Comparison of ENCODE assay signal across 8 mouse cellular contexts in genomic region chr1:180328794-180329665, GRCm38 (mm10). TPM values are rescaled to one million over a fixed set of nuclear protein-coding genes. Genes with fewer than 3 reads are reported as not detected.
DNase-seq lines count a peak whose midpoint lies in the region; ATAC-seq lines count a peak whose summit lies in the region.

No protein-coding gene starts in this region.

- no peaks in the 10 kb centered on the region for H3K36me3 ChIP-seq in neural tube, embryonic 12.5 days
- H3K36me3 ChIP-seq in embryonic facial prominence, embryonic 14.5 days (ENCODE audit: control insufficient read depth, insufficient read depth, low read length) = peaks cover 16% of the 10 kb centered on the region; the same call in 1 of the 2 replicates
- 0 out of 2 replicates have a peak, but pooled peaks cover 5% of the 10 kb centered on the region for H3K36me3 ChIP-seq in intestine, embryonic 16.5 days (ENCODE audit: control insufficient read depth, insufficient read depth, low read length)

- H3K27ac ChIP-seq in neural tube, embryonic 12.5 days = no peak overlapping the region
- peak overlapping the region; percentile 97 for H3K27ac ChIP-seq in embryonic facial prominence, embryonic 14.5 days (replicated peaks; ENCODE audit: low read depth, low read length)
- peak overlapping the region; percentile 40 for H3K27ac ChIP-seq in intestine, embryonic 16.5 days (ENCODE audit: low read length)

- 21% methylated on average over 12 of the region's 12 CpGs for WGBS in neural tube, embryonic 12.5 days
- WGBS in embryonic facial prominence, embryonic 14.5 days = 14% methylated on average over 12 of the region's 12 CpGs
- whole genome bisulfite sequencing in intestine, embryonic 16.5 days = 26% methylated on average over 12 of the region's 12 CpGs

- no peak overlapping the region for H3K4me3 ChIP-seq in neural tube, embryonic 12.5 days
- peak overlapping the region; percentile 78; the same call in 1 of the 2 replicates for H3K4me3 ChIP-seq in embryonic facial prominence, embryonic 14.5 days (ENCODE audit: low read depth, low read length)
- no peak overlapping the region for H3K4me3 ChIP-seq in intestine, embryonic 16.5 days (ENCODE audit: low read length)

- no peak for ATAC-seq in neural tube, embryonic 12.5 days (ENCODE audit: low FRiP score, low read depth)
- peak; percentile 31; the same call in 1 of the 2 replicates for ATAC-seq in embryonic facial prominence, embryonic 14.5 days (ENCODE audit: low read depth)
- ATAC-seq in intestine, embryonic 16.5 days = no peak
- peak; percentile 51 for ATAC-seq in megakaryocyte progenitor cell, adult 5-6 weeks (replicated peaks; ENCODE audit: poor library complexity)

- no peak overlapping the region for H3K9ac ChIP-seq in neural tube, embryonic 12.5 days
- H3K9ac ChIP-seq in embryonic facial prominence, embryonic 14.5 days (ENCODE audit: low read depth, low read length) = peak overlapping the region; percentile 91; the same call in 1 of the 2 replicates
- H3K9ac ChIP-seq in intestine, embryonic 16.5 days (ENCODE audit: low read depth, low read length) = no peak overlapping the region; the same call in 1 of the 2 replicates

- H3K4me2 ChIP-seq in neural tube, embryonic 12.5 days (replicated peaks) = peak overlapping the region; percentile 19; the same call in 1 of the 2 replicates
- peak overlapping the region; percentile 97 for H3K4me2 ChIP-seq in embryonic facial prominence, embryonic 14.5 days (ENCODE audit: low read depth, low read length)
- peak overlapping the region; percentile 27 for H3K4me2 ChIP-seq in intestine, embryonic 16.5 days (ENCODE audit: low read depth, low read length)

- H3K27me3 ChIP-seq in neural tube, embryonic 12.5 days (replicated peaks) = peaks cover 26% of the 10 kb centered on the region
- H3K27me3 ChIP-seq in embryonic facial prominence, embryonic 14.5 days (replicated peaks; ENCODE audit: control insufficient read depth, insufficient read depth, low read length) = 0 out of 2 replicates have a peak, but pooled peaks cover 8% of the 10 kb centered on the region
- H3K27me3 ChIP-seq in intestine, embryonic 16.5 days (replicated peaks; ENCODE audit: control insufficient read depth, insufficient read depth, low read length) = no peaks in the 10 kb centered on the region

- peaks cover 31% of the 10 kb centered on the region for H3K4me1 ChIP-seq in neural tube, embryonic 12.5 days
- peaks cover 32% of the 10 kb centered on the region for H3K4me1 ChIP-seq in embryonic facial prominence, embryonic 14.5 days (ENCODE audit: control insufficient read depth, insufficient read depth, low read length)
- peaks cover 28% of the 10 kb centered on the region for H3K4me1 ChIP-seq in intestine, embryonic 16.5 days (ENCODE audit: control insufficient read depth, insufficient read depth, low read length)

- no peak for DNase-seq in neural tube, embryonic 10.5 days (ENCODE audit: extremely low spot score, low spot score)
- DNase-seq in embryonic facial prominence, embryonic 14.5 days (ENCODE audit: low spot score) = peak; percentile 90
- DNase-seq in right cerebral cortex, postnatal 14 days = no peak
- no peak for DNase-seq in urinary bladder, postnatal 25 days (ENCODE audit: low spot score)
- DNase-seq in spleen, postnatal 10 days (ENCODE audit: low spot score in 2 of 2) = no peak

- no peaks in the 10 kb centered on the region for H3K9me3 ChIP-seq in neural tube, embryonic 12.5 days
- H3K9me3 ChIP-seq in embryonic facial prominence, embryonic 14.5 days (ENCODE audit: control insufficient read depth, low read length) = no peaks in the 10 kb centered on the region
- H3K9me3 ChIP-seq in intestine, embryonic 16.5 days (ENCODE audit: control insufficient read depth, low read length) = no peaks in the 10 kb centered on the region

RNA-seq across cellular contexts. Expression of gene Itpkb, which starts 1.3 kb away (rescaled TPM):
- polyA plus RNA-seq in neural tube, embryonic 12.5 days (2016; fragmentation: Nextera tagmentation; extraction: Ambion mirVana) = 5.4 and 5.5 TPM in 2 replicates
- polyA plus RNA-seq in embryonic facial prominence, embryonic 14.5 days (2014; fragmentation: Nextera tagmentation; extraction: Ambion mirVana) = 7.4 and 7.6 TPM in 2 replicates
- 5.1 TPM in 2 replicates for polyA plus RNA-seq in intestine, embryonic 16.5 days (2015; fragmentation: Nextera tagmentation; extraction: Ambion mirVana)
- total RNA-seq in megakaryocyte progenitor cell, adult 5-6 weeks (2015) = 10.8 and 12.3 TPM in 2 replicates
- 9.6 and 11.7 TPM in 2 replicates for total RNA-seq in megakaryocyte progenitor cell, adult 5-6 weeks (2017)

Comparison
In these comparisons a context has a peak if more than half of its experiments do, and no peak if none do; other contexts are left out.
1. ATAC-seq: peak in embryonic facial prominence, embryonic 14.5 days (single experiment) and megakaryocyte progenitor cell, adult 5-6 weeks (single experiment); none in neural tube, embryonic 12.5 days (single experiment) and intestine, embryonic 16.5 days (single experiment).
2. H3K4me2 ChIP-seq: peak in every context shown above with its lines; median percentile 97 in embryonic facial prominence, embryonic 14.5 days; 27 in intestine, embryonic 16.5 days; 19 in neural tube, embryonic 12.5 days.